Mouse (Mus musculus): Measurements from ENCODE around the gene F3. TPM values are rescaled to one million over a fixed set of nuclear protein-coding genes. Genes with fewer than 3 reads are reported as not detected.
"Not testable (repeated sequence)": the region's sequence is repeated elsewhere in the genome, so short reads cannot be mapped to it uniquely, and the experiment has no call there.

The F3 gene
- polyA plus RNA-seq, 1 experiment: 47.3 TPM

DNA sequence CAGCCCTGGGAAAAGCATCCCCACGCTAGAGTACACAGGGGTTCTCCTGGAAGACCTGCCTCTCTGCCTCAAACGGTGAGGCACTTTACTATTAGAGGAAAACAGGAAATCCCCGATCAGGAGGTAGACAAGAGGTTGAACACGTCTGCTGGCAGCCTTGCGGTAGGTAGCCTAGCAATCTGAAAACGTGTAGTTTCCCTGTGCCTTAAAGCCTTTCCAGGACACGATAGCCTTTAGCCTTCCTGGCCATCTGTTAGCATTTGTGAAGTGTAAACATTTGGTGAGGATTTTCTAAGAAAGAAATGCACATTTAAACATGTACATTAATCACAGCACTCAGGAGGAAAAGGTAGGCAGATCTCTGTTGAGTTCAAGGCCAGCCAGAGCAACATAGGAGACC is 35.0 kb downstream of the F3 start:
- TF ChIP-seq POLR2A (IDR thresholded peaks at IDR 0.05; ENCODE audit: insufficient read depth, low read length) (no peak), CTCF (IDR thresholded peaks at IDR 0.05; ENCODE audit: low read depth, low read length) (no peak), EP300 (IDR thresholded peaks at IDR 0.05; ENCODE audit: insufficient read depth, low read depth, low read length) (no peak)
- Histone ChIP-seq H3K36me3 (ENCODE audit: control insufficient read depth, insufficient read depth, low read length, poor library complexity, severe bottlenecking) (no peaks in the 10 kb centered on the region; the same call in 1 of the 2 replicates), H3K9me3 (replicated peaks; ENCODE audit: control insufficient read depth, insufficient read depth, low read length, poor library complexity, severe bottlenecking) (peaks cover 9% of the 10 kb centered on the region), H3K27me3 (ENCODE audit: control insufficient read depth, insufficient read depth, low read length, poor library complexity, severe bottlenecking) (no peaks in the 10 kb centered on the region), H3K9ac (ENCODE audit: low read depth, poor library complexity, severe bottlenecking) (no peak overlapping the region), H3K27ac (ENCODE audit: insufficient read depth, low read length) (no peak overlapping the region), H3K4me1 (ENCODE audit: control insufficient read depth, insufficient read depth, low read length) (no peaks in the 10 kb centered on the region), H3K4me3 (ENCODE audit: low read depth, low read length) (no peak overlapping the region)

- Histone ChIP-seq H3K4me1 (ENCODE audit: control insufficient read depth, insufficient read depth, low read length) (no peaks in the 10 kb centered on the region), H3K27ac (ENCODE audit: insufficient read depth, low read length) (no peak overlapping the region), H3K27me3 (ENCODE audit: control insufficient read depth, insufficient read depth, low read length, poor library complexity, severe bottlenecking) (no peaks in the 10 kb centered on the region), H3K9ac (ENCODE audit: low read depth, poor library complexity, severe bottlenecking) (no peak overlapping the region), H3K4me3 (ENCODE audit: low read depth, low read length) (no peak overlapping the region), H3K36me3 (ENCODE audit: control insufficient read depth, insufficient read depth, low read length, poor library complexity, severe bottlenecking) (peaks cover 3% of the 10 kb centered on the region; the same call in 1 of the 2 replicates), H3K9me3 (replicated peaks; ENCODE audit: control insufficient read depth, insufficient read depth, low read length, poor library complexity, severe bottlenecking) (no peaks in the 10 kb centered on the region)
- no peak for TF ChIP-seq POLR2A (IDR thresholded peaks at IDR 0.05; ENCODE audit: insufficient read depth, low read length)
- peak; percentile 20 for TF ChIP-seq CTCF (IDR thresholded peaks at IDR 0.05; ENCODE audit: low read depth, low read length)
Measured at GRCm38 (mm10) chr3:121762056-121762852, 38.9 kb downstream of the F3 start.

- H3K27ac ChIP-seq (ENCODE audit: insufficient read depth, low read length): no peak overlapping the region
- no peaks in the 10 kb centered on the region for H3K27me3 ChIP-seq (ENCODE audit: control insufficient read depth, insufficient read depth, low read length, poor library complexity, severe bottlenecking)
- H3K9ac ChIP-seq (ENCODE audit: low read depth, poor library complexity, severe bottlenecking): no peak overlapping the region
- TF ChIP-seq CTCF (IDR thresholded peaks at IDR 0.05; ENCODE audit: low read depth, low read length): no peak
- H3K4me3 ChIP-seq (ENCODE audit: low read depth, low read length): no peak overlapping the region
- peaks cover 5% of the 10 kb centered on the region for H3K36me3 ChIP-seq (ENCODE audit: control insufficient read depth, insufficient read depth, low read length, poor library complexity, severe bottlenecking)
- H3K4me1 ChIP-seq (ENCODE audit: control insufficient read depth, insufficient read depth, low read length): no peaks in the 10 kb centered on the region
- H3K9me3 ChIP-seq (replicated peaks; ENCODE audit: control insufficient read depth, insufficient read depth, low read length, poor library complexity, severe bottlenecking): no peaks in the 10 kb centered on the region
Measured at GRCm38 (mm10) chr3:121766048-121766447, 42.7 kb downstream of the F3 start.

DNA sequence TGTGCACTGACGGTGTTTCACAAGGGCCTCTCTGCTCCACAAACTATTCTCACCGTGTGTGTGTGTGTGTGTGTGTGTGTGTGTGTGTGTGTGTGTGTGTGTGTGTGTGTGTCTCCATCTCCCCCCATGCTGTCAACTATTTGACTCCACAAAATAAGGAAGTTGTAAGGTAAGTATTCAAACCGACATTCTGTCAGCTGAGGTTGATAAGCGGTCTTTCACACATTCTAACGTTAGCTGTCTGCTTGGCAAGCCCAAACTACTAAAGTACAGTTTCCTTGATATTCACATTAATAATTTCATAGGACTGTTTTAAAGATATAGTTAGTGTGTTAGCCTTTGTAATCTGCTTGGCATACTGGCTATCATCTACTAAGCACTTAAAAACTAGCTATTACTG is 43.5 kb downstream of the F3 start:
- Histone ChIP-seq H3K27me3 (ENCODE audit: control insufficient read depth, insufficient read depth, low read length, poor library complexity, severe bottlenecking) (no peaks in the 10 kb centered on the region), H3K9ac (ENCODE audit: low read depth, poor library complexity, severe bottlenecking) (no peak overlapping the region), H3K4me3 (ENCODE audit: low read depth, low read length) (no peak overlapping the region), H3K4me1 (ENCODE audit: control insufficient read depth, insufficient read depth, low read length) (no peaks in the 10 kb centered on the region), H3K9me3 (replicated peaks; ENCODE audit: control insufficient read depth, insufficient read depth, low read length, poor library complexity, severe bottlenecking) (no peaks in the 10 kb centered on the region), H3K27ac (ENCODE audit: insufficient read depth, low read length) (no peak overlapping the region), H3K36me3 (ENCODE audit: control insufficient read depth, insufficient read depth, low read length, poor library complexity, severe bottlenecking) (peaks cover 6% of the 10 kb centered on the region; the same call in 1 of the 2 replicates)
- TF ChIP-seq EP300 (IDR thresholded peaks at IDR 0.05; ENCODE audit: insufficient read depth, low read depth, low read length) (no peak), CTCF (IDR thresholded peaks at IDR 0.05; ENCODE audit: low read depth, low read length) (no peak), POLR2A (IDR thresholded peaks at IDR 0.05; ENCODE audit: insufficient read depth, low read length) (no peak)

DNA sequence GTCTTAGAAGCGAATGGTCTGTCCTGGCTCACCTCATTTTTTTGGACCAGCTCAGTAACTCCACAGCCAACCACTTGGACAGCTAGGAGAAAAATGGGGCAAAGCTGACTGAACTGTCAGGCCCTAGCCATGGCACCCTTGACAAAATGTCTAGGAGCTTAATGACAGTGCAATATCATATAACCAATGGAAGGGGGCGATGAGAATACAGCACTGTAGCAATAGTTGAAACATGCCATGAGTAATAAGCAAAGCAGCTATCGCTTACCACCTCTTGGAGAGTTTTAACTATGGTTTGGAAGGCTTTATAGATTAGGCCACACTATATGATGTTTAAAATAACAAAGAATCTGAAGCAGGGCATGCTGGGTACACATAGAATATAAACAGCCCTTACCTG is 45.4 kb downstream of the F3 start:
- Histone ChIP-seq H3K4me1 (ENCODE audit: control insufficient read depth, insufficient read depth, low read length) (no peaks in the 10 kb centered on the region), H3K27me3 (ENCODE audit: control insufficient read depth, insufficient read depth, low read length, poor library complexity, severe bottlenecking) (no peaks in the 10 kb centered on the region), H3K36me3 (ENCODE audit: control insufficient read depth, insufficient read depth, low read length, poor library complexity, severe bottlenecking) (peaks cover 10% of the 10 kb centered on the region), H3K4me3 (ENCODE audit: low read depth, low read length) (no peak overlapping the region), H3K27ac (ENCODE audit: insufficient read depth, low read length) (no peak overlapping the region), H3K9ac (ENCODE audit: low read depth, poor library complexity, severe bottlenecking) (no peak overlapping the region), H3K9me3 (replicated peaks; ENCODE audit: control insufficient read depth, insufficient read depth, low read length, poor library complexity, severe bottlenecking) (no peaks in the 10 kb centered on the region)
- TF ChIP-seq POLR2A (IDR thresholded peaks at IDR 0.05; ENCODE audit: insufficient read depth, low read length) (no peak), EP300 (IDR thresholded peaks at IDR 0.05; ENCODE audit: insufficient read depth, low read depth, low read length) (no peak), CTCF (IDR thresholded peaks at IDR 0.05; ENCODE audit: low read depth, low read length) (no peak)

GRCm38 (mm10) chr3:121773336-121773735 is 50.0 kb downstream of the F3 start:
- not testable (repeated sequence) for H3K27ac ChIP-seq (ENCODE audit: insufficient read depth, low read length); H3K9ac ChIP-seq (ENCODE audit: low read depth, poor library complexity, severe bottlenecking); H3K9me3 ChIP-seq (replicated peaks; ENCODE audit: control insufficient read depth, insufficient read depth, low read length, poor library complexity, severe bottlenecking); H3K4me3 ChIP-seq (ENCODE audit: low read depth, low read length); H3K4me1 ChIP-seq (ENCODE audit: control insufficient read depth, insufficient read depth, low read length); H3K27me3 ChIP-seq (ENCODE audit: control insufficient read depth, insufficient read depth, low read length, poor library complexity, severe bottlenecking); H3K36me3 ChIP-seq (ENCODE audit: control insufficient read depth, insufficient read depth, low read length, poor library complexity, severe bottlenecking)

All from ES-Bruce4 (cell line).